Mouse (Mus musculus) cerebellum, adult (tissue): Measurements from ENCODE around the gene Suds3.

Experiments used
- ATAC-seq: cut with Nextera tagmentation; 2 replicates; pipeline ENCODE4 v1.9.2; 2017; ENCODE audit warnings: mild to moderate bottlenecking, moderate library complexity, mixed read lengths; ENCODE audit not compliant: insufficient number of reproducible peaks, low FRiP score, low TSS enrichment

Gene Suds3

DNA sequence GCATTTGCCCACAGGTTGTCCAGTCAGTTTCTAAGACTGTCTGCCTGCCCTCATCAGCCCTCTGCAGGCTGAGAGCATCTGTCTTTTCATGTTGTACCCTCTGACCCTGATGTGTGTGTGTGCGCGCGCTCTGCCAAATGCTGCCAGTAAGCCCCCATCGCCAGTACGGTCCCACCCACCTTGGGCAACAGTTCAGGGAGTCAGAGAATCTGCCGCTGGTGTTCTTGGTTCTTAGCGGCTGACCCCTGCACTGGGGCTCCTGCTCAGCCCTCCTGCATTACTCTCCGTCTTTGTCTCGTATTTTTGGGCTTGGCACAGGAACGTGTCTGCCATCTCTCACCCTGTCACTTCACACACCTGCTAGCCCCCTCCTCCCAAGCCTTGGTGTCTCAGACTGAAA lies 21.1 kb upstream of the Suds3 start:
- no peak for ATAC-seq

DNA sequence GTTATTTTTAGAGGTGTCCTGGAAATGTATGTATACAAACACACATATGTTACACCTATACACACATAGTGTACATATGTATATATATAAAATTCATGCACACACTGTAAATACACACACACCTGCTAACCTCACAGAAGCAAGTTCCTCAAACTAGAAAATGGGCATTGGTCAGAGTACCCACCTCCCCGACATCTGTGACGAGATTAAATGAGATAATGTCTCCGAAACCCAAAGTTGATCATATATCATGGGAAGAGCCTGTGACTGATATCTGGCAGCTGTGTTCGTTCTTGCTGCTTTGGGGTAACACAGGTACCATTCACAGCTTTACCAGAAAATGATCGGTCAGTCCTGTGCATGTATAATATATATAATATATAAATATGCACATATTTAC lies 20.7 kb upstream of the Suds3 start:
- ATAC-seq: no peak

DNA sequence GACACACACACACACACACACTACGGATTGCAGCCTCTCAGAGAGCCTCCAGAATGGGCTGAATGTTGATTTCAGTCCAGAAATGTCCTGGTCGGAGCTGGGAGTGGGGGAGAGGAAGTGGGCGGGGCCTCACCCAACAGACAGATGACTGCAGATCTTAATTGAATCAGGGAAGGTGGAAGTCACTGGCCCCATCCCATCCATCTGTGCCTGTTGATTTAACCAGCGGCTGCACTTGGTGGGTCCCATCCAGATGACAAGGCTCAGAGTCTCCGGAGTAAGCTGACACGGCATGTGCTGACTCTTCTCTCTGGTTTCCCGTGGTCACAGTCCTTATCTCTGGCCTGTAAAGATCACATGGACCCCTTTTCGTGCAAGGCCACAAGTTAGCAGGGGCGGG lies 20.0 kb upstream of the Suds3 start:
- no peak for ATAC-seq

DNA sequence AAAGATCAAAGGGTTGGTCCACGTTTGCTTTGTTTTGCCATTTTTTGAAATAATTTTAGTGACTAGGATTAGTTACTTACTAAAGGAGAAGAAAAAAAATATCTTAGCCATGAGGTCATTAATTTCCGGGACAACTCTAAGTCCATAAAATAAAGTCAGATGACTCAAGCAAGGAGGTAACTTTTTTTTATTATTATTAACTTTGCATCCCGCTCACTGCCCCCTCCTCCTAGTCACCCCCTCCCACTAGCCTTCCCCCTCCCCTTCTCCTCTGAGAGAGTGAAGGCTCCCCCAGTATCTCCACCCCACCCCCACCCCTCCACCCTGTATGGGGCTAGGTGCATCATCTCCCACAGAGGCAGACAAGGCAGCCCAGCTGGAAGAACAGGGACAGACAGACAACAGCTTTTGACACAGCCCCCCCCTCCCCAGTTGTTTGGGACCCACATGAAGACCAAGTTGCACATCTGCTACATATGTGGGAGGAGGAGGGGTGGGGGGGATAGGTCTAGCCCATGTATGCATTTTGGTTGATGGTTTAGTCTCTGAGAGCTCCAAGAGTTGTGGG lies 19.1 kb upstream of the Suds3 start:
- ATAC-seq: no peak

GRCm38 (mm10) chr5:117134066-117134888 lies 18.4 kb upstream of the Suds3 start:
- ATAC-seq: no peak

- ATAC-seq: no peak
These were observed 17.6 kb upstream of the Suds3 start for GRCm38 (mm10) chr5:117133446-117134065.

DNA sequence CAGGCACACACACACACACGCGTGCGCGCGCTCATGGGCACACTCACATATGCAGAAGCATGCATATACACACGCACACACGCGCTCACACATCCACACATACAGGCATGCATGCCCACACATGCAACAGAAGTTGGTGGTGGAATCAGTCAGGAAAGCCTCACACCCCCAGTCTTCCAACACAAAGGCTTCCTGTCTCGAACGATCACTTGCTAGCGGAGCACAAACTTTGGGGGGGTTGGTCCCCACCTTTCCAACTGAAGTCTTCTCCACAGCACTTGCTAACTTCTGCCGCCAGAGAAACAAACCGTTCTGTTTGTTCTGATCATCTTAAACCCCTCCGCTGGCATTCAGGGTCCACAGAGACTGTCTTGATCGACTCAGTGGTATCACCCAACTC lies 14.8 kb upstream of the Suds3 start:
- no peak for ATAC-seq

DNA sequence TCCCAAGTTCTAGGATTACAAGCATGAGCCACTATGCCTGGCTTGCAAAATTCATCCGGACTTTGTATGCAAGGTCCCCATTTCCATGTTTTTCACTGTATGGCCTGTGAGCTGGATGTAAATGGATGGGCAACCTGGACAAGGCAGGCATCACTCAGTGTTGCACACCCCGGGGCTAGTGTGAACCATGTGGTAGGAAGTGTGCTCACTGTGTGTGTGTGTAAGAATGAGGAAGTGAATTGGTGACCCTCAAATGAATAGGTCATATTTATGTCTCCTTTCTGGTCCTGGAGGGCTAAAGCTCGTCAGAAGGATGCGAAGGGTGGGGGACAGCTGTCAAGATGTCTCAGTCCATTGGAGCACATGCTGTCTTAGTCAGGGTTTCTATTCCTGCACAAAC lies 11.1 kb upstream of the Suds3 start:
- ATAC-seq: no peak

DNA sequence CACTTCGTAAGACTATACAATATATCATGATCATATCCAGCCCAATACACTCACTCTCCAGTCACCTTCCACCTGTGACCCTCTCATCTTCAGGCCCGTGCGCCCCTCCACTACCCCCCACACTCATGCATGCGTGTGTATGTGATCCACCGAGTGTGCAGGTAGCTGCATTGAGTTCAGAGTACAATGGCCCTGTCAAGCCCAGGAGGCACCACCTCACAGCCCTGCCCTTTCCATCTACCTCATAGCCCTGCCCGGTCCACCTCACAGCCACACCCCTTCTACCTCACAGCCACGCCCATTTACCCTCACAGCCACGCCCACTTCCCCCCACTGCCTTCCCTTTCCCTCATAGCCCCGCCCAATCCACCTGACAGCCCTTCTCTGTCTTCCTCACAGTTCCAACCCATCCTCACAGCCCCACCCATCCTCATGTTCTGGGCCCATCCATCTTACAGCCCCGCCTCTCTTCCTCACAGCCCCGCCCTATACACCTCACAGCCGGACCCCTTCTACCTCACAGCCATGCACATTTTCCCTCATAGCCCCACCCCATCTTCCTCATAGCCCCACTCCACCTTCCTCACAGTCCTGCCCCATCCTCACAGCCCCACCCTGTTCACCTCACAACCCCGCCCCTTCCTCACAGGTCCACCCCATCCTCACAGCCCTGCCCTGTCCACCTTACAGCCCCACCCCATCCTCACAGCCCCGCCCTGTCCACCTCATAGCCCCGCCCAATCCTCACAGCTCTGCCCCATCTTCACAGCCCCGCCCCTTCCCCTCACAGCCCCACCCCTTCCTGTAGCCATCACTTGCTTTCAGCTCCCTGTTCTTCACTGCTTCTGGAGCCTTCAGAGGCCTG lies 9.8 kb upstream of the Suds3 start:
- ATAC-seq: no peak

GRCm38 (mm10) chr5:117123840-117124239 lies 7.9 kb upstream of the Suds3 start:
- no peak for ATAC-seq

GRCm38 (mm10) chr5:117123102-117123501 lies 7.2 kb upstream of the Suds3 start:
- no peak for ATAC-seq

- ATAC-seq: no peak
These were observed 5.7 kb upstream of the Suds3 start for GRCm38 (mm10) chr5:117121657-117122056.

GRCm38 (mm10) chr5:117120489-117121466 lies 4.9 kb upstream of the Suds3 start:
- no peak for ATAC-seq

DNA sequence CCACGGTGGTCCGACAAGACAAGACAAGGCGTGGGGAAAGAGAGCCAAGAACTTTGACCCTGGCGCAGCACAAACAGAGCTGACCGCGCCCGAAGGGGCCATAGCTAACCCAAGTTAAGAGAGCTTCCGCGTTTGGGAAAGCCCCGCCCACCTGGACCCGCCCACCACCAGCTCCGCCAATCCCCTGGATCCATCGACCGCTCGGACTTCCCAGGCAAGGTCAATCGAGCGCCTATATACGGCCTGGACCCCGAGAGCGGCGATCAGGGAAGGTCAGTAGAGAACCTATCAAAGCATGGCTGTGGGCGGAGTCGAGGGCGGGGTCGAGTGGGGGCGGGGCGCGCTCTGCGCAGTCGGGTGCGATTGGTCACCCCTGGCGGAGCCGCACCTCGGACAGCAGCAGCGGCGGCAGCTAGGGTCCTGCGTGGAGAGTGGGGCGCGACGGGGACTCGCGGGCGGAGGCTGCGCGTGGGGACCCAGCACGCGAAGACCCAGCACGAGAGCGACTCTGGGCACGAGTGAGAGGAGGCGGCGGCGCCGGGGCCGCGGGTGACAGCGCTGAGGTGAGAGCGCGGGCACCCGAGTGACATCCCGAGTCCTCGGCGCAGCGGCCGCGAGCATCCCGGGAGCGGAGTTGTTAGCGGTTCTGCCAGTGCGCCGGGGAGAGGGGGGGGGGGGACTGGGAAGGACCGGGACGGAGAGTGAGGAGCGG lies 4.0 kb upstream of the Suds3 start, which contains the start of gene Taok3:
Taok3 (plus strand) TSS at position 353 of the 712 bp plus-strand sequence.
- peak; percentile 85 for ATAC-seq

DNA sequence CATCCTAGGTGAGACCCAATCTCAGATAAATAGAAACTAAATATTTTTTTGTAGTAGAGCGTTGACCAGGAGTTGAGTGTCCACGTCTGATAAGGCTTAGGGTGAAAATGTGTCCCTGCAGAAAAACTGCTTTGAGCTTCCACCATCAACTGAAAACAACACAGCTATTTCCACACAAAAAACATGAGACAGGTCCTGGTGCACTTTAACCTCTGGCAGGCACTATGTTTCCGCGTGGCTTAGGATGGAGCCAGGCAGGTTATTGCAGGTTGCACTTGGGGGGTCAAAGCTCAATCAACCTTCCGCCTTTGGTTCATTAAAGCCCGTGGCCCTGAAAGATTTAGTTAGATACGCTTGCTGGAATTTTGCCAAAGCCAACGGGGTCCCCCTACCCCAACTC lies 2.9 kb upstream of the Suds3 start:
- ATAC-seq: no peak

DNA sequence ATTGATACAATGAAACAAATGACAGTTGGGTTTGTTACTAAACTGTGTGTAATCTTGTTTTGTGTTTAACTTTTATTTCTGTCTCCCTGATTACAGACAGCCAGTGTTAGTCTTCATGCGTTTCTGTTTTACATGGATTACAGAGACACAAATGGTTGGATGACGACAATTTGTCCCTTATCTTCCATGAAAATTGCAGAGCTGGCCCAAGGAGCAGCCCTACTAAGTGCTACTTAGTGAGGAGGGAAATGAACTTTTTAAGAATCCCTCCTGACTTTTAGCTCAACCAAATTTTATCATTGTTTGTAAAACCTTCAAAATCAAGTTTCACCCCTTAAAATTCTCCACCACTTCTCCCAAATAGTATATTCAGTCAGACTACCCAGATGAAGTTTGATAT lies 2.3 kb upstream of the Suds3 start:
- ATAC-seq: no peak

DNA sequence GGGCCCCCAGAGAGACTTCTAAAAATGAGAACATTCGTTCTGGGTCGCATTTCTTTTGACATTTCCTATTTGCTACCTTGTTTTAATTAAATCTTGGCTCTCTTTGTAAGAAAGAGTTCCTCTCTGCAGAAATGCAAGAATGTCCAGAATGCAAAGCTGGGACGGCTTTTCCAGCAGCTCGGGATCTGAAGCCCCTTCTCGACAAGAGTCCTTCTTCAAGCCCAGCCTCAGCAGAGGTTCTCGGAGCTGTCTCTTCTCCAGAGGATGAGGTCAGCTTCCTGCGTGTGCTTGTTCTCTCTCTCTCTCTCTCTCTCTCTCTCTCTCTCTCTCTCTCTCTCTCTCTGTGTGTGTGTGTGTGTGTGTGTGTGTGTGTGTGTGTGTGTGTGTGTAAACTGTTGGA lies 1.8 kb upstream of the Suds3 start:
- ATAC-seq: no peak

DNA sequence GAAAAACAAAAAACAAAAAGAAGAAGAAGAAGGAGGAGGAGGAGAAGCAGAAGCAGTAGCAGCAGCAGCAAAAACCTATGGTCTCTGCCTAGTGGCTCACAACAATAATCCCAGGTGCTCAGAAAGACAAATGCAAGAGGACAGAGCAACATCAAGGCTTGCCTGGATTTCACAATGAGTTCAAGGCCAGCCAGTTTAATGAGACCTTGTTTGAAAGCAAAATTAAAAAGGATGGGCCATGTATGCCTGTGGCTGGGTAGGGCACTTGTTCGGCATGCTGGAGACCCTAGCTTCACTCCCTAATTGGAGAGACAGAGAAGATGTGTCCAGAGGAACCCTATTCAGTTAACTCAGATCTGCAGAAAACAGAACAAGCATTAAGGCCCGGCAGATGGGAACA lies 1.3 kb upstream of the Suds3 start:
- no peak for ATAC-seq

DNA sequence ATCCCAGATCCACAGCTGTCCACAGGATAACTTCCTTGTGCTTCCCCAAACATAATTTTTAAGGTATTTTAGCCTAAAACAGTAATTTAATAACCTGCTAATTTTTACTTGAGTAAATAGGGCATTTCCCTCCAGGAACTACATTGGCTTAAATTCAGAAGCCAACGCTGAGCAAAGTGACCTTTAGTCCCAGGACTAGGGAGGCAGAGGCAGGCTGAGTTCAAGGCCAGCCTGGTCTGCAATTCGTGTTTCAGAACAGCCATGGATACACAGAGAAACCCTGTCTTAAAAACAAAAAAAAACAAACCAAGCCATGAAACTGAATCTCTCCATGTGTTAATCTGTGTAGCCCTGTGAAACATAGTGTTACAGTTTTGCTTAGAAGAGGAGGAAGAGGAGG lies 747 bp upstream of the Suds3 start:
- ATAC-seq: no peak
